Mouse (Mus musculus): Measurements from ENCODE around the gene Ifne. TPM values are rescaled to one million over a fixed set of nuclear protein-coding genes. Genes with fewer than 3 reads are reported as not detected.

The Ifne gene
- polyA plus RNA-seq, 1 experiment from 2014 or later = not detected

- H3K9me3 ChIP-seq = no peaks in the 10 kb centered on the region
- WGBS = 88% methylated on average over 10 of the region's 10 CpGs
These were observed 29.9 kb upstream of the Ifne start for GRCm38 (mm10) chr4:88909600-88910534.

GRCm38 (mm10) chr4:88893201-88893754 lies 13.3 kb upstream of the Ifne start:
- no peak for DNase-seq (ENCODE audit: low spot score)
- Histone ChIP-seq H3K4me1 (no peaks in the 10 kb centered on the region), H3K4me3 (no peak overlapping the region), H3K9me3 (no peaks in the 10 kb centered on the region), H3K27me3 (replicated peaks; ENCODE audit: low read depth, poor library complexity, severe bottlenecking) (no peaks in the 10 kb centered on the region), H3K27ac (replicated peaks) (no peak overlapping the region), H3K36me3 (replicated peaks) (no peaks in the 10 kb centered on the region)

More at GRCm38 (mm10) chr4:88909600-88910534, 29.9 kb upstream of the Ifne start:
- Histone ChIP-seq H3K4me3 (no peak overlapping the region), H3K27me3 (replicated peaks; ENCODE audit: low read depth, poor library complexity, severe bottlenecking) (0 out of 2 replicates have a peak, but pooled peaks cover 6% of the 10 kb centered on the region), H3K4me1 (peaks cover 10% of the 10 kb centered on the region; the same call in 1 of the 2 replicates), H3K27ac (replicated peaks) (no peak overlapping the region), H3K36me3 (replicated peaks) (no peaks in the 10 kb centered on the region)
- DNase-seq (ENCODE audit: low spot score) = no peak

- Histone ChIP-seq H3K9me3 (no peaks in the 10 kb centered on the region), H3K36me3 (replicated peaks) (no peaks in the 10 kb centered on the region), H3K4me3 (no peak overlapping the region), H3K27ac (replicated peaks) (no peak overlapping the region), H3K27me3 (replicated peaks; ENCODE audit: low read depth, poor library complexity, severe bottlenecking) (no peaks in the 10 kb centered on the region), H3K4me1 (no peaks in the 10 kb centered on the region)
- no peak for DNase-seq (ENCODE audit: low spot score)
These were observed 8.2 kb upstream of the Ifne start for GRCm38 (mm10) chr4:88888236-88888635.

GRCm38 (mm10) chr4:88878772-88879171 lies 1.2 kb downstream of the Ifne start:
- Histone ChIP-seq H3K27ac (replicated peaks) (no peak overlapping the region), H3K36me3 (replicated peaks) (no peaks in the 10 kb centered on the region), H3K4me3 (no peak overlapping the region), H3K27me3 (replicated peaks; ENCODE audit: low read depth, poor library complexity, severe bottlenecking) (no peaks in the 10 kb centered on the region), H3K9me3 (no peaks in the 10 kb centered on the region), H3K4me1 (peaks cover 4% of the 10 kb centered on the region; the same call in 1 of the 2 replicates)
- no peak for DNase-seq (ENCODE audit: low spot score)
- 79% methylated on average over 4 of the region's 4 CpGs for WGBS

- Histone ChIP-seq H3K27ac (replicated peaks) (no peak overlapping the region), H3K9me3 (no peaks in the 10 kb centered on the region), H3K36me3 (replicated peaks) (no peaks in the 10 kb centered on the region), H3K27me3 (replicated peaks; ENCODE audit: low read depth, poor library complexity, severe bottlenecking) (no peaks in the 10 kb centered on the region), H3K4me1 (peaks cover 4% of the 10 kb centered on the region; the same call in 1 of the 2 replicates), H3K4me3 (no peak overlapping the region)
- 47% methylated on average over 10 of the region's 10 CpGs for WGBS
- no peak for DNase-seq (ENCODE audit: low spot score)
These were observed 1.8 kb downstream of the Ifne start for GRCm38 (mm10) chr4:88878246-88878645.

GRCm38 (mm10) chr4:88876520-88876919 lies 3.5 kb downstream of the Ifne start:
- peaks cover 4% of the 10 kb centered on the region; the same call in 1 of the 2 replicates for H3K27me3 ChIP-seq (replicated peaks; ENCODE audit: low read depth, poor library complexity, severe bottlenecking)
- no peak overlapping the region for H3K27ac ChIP-seq (replicated peaks)
- no peaks in the 10 kb centered on the region for H3K9me3 ChIP-seq
- DNase-seq (ENCODE audit: low spot score) = no peak
- H3K4me3 ChIP-seq = no peak overlapping the region
- 80% methylated on average over 4 of the region's 4 CpGs for WGBS
- no peaks in the 10 kb centered on the region for H3K36me3 ChIP-seq (replicated peaks)
- peaks cover 4% of the 10 kb centered on the region; the same call in 1 of the 2 replicates for H3K4me1 ChIP-seq

DNA sequence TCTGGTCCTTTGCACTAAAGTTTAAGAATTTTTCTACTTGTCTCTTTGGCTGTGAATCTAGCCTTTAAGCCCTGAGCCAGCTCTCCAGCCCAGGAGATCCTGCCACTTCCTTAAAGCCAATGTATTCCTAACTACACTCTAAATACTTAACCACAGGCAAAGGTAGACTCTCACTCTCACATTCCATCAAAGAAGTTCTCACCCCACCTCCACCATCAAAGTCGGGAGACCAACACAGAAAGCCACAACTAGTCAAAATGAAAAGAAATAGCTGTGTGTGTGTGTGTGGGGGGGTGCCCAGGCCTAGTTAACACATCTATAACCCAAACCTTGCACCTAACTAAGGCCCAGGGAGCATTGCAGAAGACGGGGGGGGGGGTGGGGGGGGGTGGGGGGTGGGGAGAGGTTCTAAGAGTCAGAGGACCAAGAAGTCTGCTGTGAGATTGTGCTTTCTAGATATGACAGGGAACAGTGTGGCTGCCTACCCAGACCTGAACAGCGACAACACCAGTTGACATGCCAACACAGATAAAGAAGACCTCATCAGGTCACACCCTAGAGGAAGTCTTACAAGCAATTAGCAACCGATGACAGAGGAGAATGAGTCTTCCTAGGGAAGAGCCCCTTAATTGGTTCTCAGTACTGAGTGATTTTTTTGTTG lies 4.4 kb downstream of the Ifne start:
- Histone ChIP-seq H3K36me3 (replicated peaks) (no peaks in the 10 kb centered on the region), H3K4me1 (peaks cover 4% of the 10 kb centered on the region; the same call in 1 of the 2 replicates), H3K27ac (replicated peaks) (no peak overlapping the region), H3K9me3 (no peaks in the 10 kb centered on the region), H3K27me3 (replicated peaks; ENCODE audit: low read depth, poor library complexity, severe bottlenecking) (peaks cover 6% of the 10 kb centered on the region; the same call in 1 of the 2 replicates), H3K4me3 (no peak overlapping the region)
- DNase-seq (ENCODE audit: low spot score) = no peak
- 75% methylated on average over 4 of the region's 4 CpGs for WGBS

DNA sequence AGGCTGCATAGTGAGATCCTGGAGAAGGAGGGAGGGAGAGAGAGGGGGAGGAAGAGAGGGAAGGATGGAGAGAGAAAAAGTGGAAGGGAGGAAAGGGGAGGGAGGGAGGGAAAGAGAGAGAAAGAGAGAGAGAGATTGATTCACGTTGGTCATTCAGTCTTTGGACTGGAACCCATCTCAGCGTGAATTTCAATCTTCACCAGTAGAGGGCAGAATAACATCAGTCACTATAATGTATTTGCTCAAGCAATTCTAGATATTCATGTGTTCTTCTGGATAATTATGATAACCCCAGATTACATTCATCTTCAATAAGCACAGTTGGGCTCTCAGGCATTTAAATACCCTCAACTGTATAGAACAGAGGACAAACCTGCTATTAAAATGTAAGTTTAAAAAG lies 7.3 kb downstream of the Ifne start:
- WGBS = 0% methylated on average over 2 of the region's 2 CpGs
- Histone ChIP-seq H3K4me1 (peaks cover 8% of the 10 kb centered on the region), H3K36me3 (replicated peaks) (no peaks in the 10 kb centered on the region), H3K4me3 (no peak overlapping the region), H3K27me3 (replicated peaks; ENCODE audit: low read depth, poor library complexity, severe bottlenecking) (peaks cover 15% of the 10 kb centered on the region; the same call in 1 of the 2 replicates), H3K9me3 (no peaks in the 10 kb centered on the region), H3K27ac (replicated peaks) (no peak overlapping the region)
- no peak for DNase-seq (ENCODE audit: low spot score)

GRCm38 (mm10) chr4:88867926-88868911 lies 11.8 kb downstream of the Ifne start:
- Histone ChIP-seq H3K27me3 (replicated peaks; ENCODE audit: low read depth, poor library complexity, severe bottlenecking) (peaks cover 39% of the 10 kb centered on the region), H3K36me3 (replicated peaks) (no peaks in the 10 kb centered on the region), H3K9me3 (no peaks in the 10 kb centered on the region), H3K27ac (replicated peaks) (peak overlapping the region; percentile 41; the same call in 1 of the 2 replicates), H3K4me3 (peak overlapping the region; percentile 68), H3K4me1 (peaks cover 26% of the 10 kb centered on the region)
- peak; percentile 69 for DNase-seq (ENCODE audit: low spot score)
- WGBS = 7% methylated on average over 31 of the region's 31 CpGs

- Histone ChIP-seq H3K4me1 (peaks cover 34% of the 10 kb centered on the region), H3K27ac (replicated peaks) (no peak overlapping the region), H3K4me3 (peak overlapping the region; percentile 68), H3K9me3 (no peaks in the 10 kb centered on the region), H3K36me3 (replicated peaks) (no peaks in the 10 kb centered on the region), H3K27me3 (replicated peaks; ENCODE audit: low read depth, poor library complexity, severe bottlenecking) (peaks cover 46% of the 10 kb centered on the region)
- 3% methylated on average over 8 of the region's 8 CpGs for WGBS
- DNase-seq (ENCODE audit: low spot score) = peak; percentile 85
These were observed 12.6 kb downstream of the Ifne start for GRCm38 (mm10) chr4:88867366-88867925.

DNA sequence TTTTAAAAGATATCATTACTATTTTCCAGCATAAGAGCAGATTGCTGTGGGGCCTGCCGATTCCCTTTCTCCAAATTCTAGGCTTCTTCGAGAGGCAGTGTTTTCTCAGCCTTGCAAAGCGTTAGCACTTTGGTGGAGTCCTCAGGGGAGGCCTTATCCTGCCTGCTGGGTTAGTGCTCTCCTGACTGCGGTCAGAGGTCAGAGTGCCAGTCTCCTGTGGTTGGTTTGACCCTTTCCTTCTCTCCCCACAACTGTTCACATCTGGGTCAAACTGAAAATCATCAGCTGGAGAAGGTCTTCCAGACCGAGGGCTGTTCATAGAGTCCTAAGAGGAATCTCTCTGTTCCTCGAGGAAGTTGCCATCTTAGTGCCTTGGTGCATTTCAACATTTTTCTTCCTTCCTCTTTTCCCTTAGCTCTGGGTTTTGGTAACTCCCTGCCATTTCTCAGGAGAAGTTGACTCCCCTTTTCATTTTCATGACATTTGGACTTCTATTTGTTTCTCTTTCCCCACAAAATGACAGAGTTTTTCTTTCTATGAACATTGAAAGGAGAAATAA lies 14.9 kb downstream of the Ifne start:
- no peak for DNase-seq (ENCODE audit: low spot score)
- no peak overlapping the region for H3K4me3 ChIP-seq
- H3K36me3 ChIP-seq (replicated peaks) = no peaks in the 10 kb centered on the region
- no peak overlapping the region for H3K27ac ChIP-seq (replicated peaks)
- peaks cover 50% of the 10 kb centered on the region for H3K27me3 ChIP-seq (replicated peaks; ENCODE audit: low read depth, poor library complexity, severe bottlenecking)
- H3K9me3 ChIP-seq = no peaks in the 10 kb centered on the region
- H3K4me1 ChIP-seq = peaks cover 34% of the 10 kb centered on the region
- WGBS = 31% methylated on average over 6 of the region's 6 CpGs

Measured in embryonic facial prominence, embryonic 10.5 days (tissue).